Mouse (Mus musculus) C2C12 (cell line): ENCODE measurements around the gene Cel. TPM values are rescaled to one million over a fixed set of nuclear protein-coding genes. Genes with fewer than 3 reads are reported as not detected.

Experiments used
- H3K27me3 ChIP-seq: one replicate; pipeline ENCODE4 v1.6.1; 2011; ENCODE audit not compliant: control insufficient read depth, insufficient read depth, insufficient read length
- H3K36me3 ChIP-seq: one replicate; pipeline ENCODE4 v1.6.1; 2011; ENCODE audit not compliant: control insufficient read depth, insufficient read depth
- H3K4me3 ChIP-seq: one replicate; pipeline ENCODE4 v1.5.1; 2011; ENCODE audit warnings: mild to moderate bottlenecking, control low read depth; ENCODE audit not compliant: poor library complexity, insufficient read depth, severe bottlenecking
- H3K79me2 ChIP-seq: one replicate; pipeline ENCODE4 v1.6.1; 2011; ENCODE audit not compliant: control insufficient read depth, insufficient read depth
- H3K79me3 ChIP-seq: one replicate; pipeline ENCODE4 v1.6.1; 2011; ENCODE audit warnings: low read depth, control low read depth
- H3ac ChIP-seq: one replicate; pipeline ENCODE3; 2011; ENCODE audit warnings: low read depth; ENCODE audit not compliant: control insufficient read depth, insufficient read length
- CEBPB ChIP-seq: IDR thresholded peaks from one replicate; pipeline ENCODE4 v1.6.1; 2011; ENCODE audit warnings: low read depth, mild to moderate bottlenecking, control low read depth, moderate library complexity
- CTCF ChIP-seq: IDR thresholded peaks from one replicate; pipeline ENCODE4 v1.5.1; 2011; ENCODE audit not compliant: control insufficient read depth, insufficient read depth, insufficient read length
- FOSL1 ChIP-seq: IDR thresholded peaks from one replicate; pipeline ENCODE4 v1.8.0; 2011; ENCODE audit warnings: mild to moderate bottlenecking, low read length; ENCODE audit not compliant: poor library complexity, insufficient read depth, severe bottlenecking
- MAX ChIP-seq: IDR thresholded peaks from one replicate; pipeline ENCODE4 v1.6.1; 2011; ENCODE audit warnings: mild to moderate bottlenecking, control low read depth
- MYOD1 ChIP-seq: IDR thresholded peaks from one replicate; pipeline ENCODE4 v1.6.1; 2011; ENCODE audit warnings: low read depth; ENCODE audit not compliant: control insufficient read depth, insufficient read length
- MYOG ChIP-seq: IDR thresholded peaks from one replicate; pipeline ENCODE4 v1.6.1; 2011; ENCODE audit not compliant: control insufficient read depth, insufficient read length; ENCODE audit errors: extremely low read depth
- USF1 ChIP-seq: IDR thresholded peaks from one replicate; pipeline ENCODE4 v1.6.1; 2011; ENCODE audit warnings: low read depth, mild to moderate bottlenecking, control low read depth, moderate library complexity
- polyA plus RNA-seq: library from polyadenylated mRNA; unstranded; fragments of >200 nt; fragmentation: generic; extraction: Trizol; gene quantifications from one replicate; pipeline ENCODE4 v1.2.1, GENCODE M21; 2012; ENCODE audit warnings: missing spikeins

The Cel gene
- polyA plus RNA-seq, 1 experiment, result not detected

GRCm38 (mm10) chr2:28607341-28608165 lies 44.4 kb upstream of the Cel start:
- no peak overlapping the region for H3ac ChIP-seq
- no peaks in the 10 kb centered on the region for H3K27me3 ChIP-seq
- H3K79me2 ChIP-seq, result no peaks in the 10 kb centered on the region
- TF ChIP-seq CEBPB, result no peak
- TF ChIP-seq MYOD1, result no peak
- no peak for TF ChIP-seq MYOG
- TF ChIP-seq MAX, result no peak
- no peak for TF ChIP-seq USF1
- TF ChIP-seq CTCF, result no peak
- TF ChIP-seq FOSL1, result no peak
- H3K4me3 ChIP-seq, result no peak overlapping the region
- no peaks in the 10 kb centered on the region for H3K36me3 ChIP-seq
- H3K79me3 ChIP-seq, result no peaks in the 10 kb centered on the region

- Histone ChIP-seq H3K4me3 (no peak overlapping the region), H3K79me2 (no peaks in the 10 kb centered on the region), H3K27me3 (no peaks in the 10 kb centered on the region), H3ac (no peak overlapping the region), H3K79me3 (no peaks in the 10 kb centered on the region), H3K36me3 (no peaks in the 10 kb centered on the region)
- no peak for TF ChIP-seq FOSL1
- TF ChIP-seq MYOD1, result no peak
- no peak for TF ChIP-seq CEBPB
- TF ChIP-seq USF1, result no peak
- TF ChIP-seq CTCF, result no peak
- TF ChIP-seq MAX, result no peak
- no peak for TF ChIP-seq MYOG
Observed at GRCm38 (mm10) chr2:28606601-28607340, 43.6 kb upstream of the Cel start.

GRCm38 (mm10) chr2:28605789-28606541 lies 42.8 kb upstream of the Cel start:
- H3K27me3 ChIP-seq, result no peaks in the 10 kb centered on the region
- TF ChIP-seq MYOD1 (no peak), CTCF (no peak), CEBPB (no peak), MAX (no peak), USF1 (no peak), FOSL1 (no peak), MYOG (no peak)
- H3K79me3 ChIP-seq, result no peaks in the 10 kb centered on the region
- H3K4me3 ChIP-seq, result no peak overlapping the region
- H3K36me3 ChIP-seq, result no peaks in the 10 kb centered on the region
- H3ac ChIP-seq, result no peak overlapping the region
- H3K79me2 ChIP-seq, result no peaks in the 10 kb centered on the region

GRCm38 (mm10) chr2:28603542-28603941 lies 40.3 kb upstream of the Cel start:
- no peaks in the 10 kb centered on the region for H3K36me3 ChIP-seq
- H3K79me2 ChIP-seq, result no peaks in the 10 kb centered on the region
- H3ac ChIP-seq, result no peak overlapping the region
- H3K79me3 ChIP-seq, result no peaks in the 10 kb centered on the region
- TF ChIP-seq CTCF (no peak), FOSL1 (no peak), MAX (no peak), MYOD1 (no peak), USF1 (no peak), MYOG (no peak), CEBPB (no peak)
- H3K27me3 ChIP-seq, result no peaks in the 10 kb centered on the region
- H3K4me3 ChIP-seq, result no peak overlapping the region

- Histone ChIP-seq H3K36me3 (no peaks in the 10 kb centered on the region), H3K79me3 (no peaks in the 10 kb centered on the region), H3K4me3 (no peak overlapping the region), H3ac (no peak overlapping the region), H3K79me2 (no peaks in the 10 kb centered on the region), H3K27me3 (no peaks in the 10 kb centered on the region)
- TF ChIP-seq MYOG (no peak), FOSL1 (no peak), CTCF (no peak), CEBPB (no peak), USF1 (no peak), MAX (no peak)
Observed at GRCm38 (mm10) chr2:28601720-28602590, 38.8 kb upstream of the Cel start.
